Mouse (Mus musculus): ENCODE measurements at regions not wholly inside any gene's neighbourhood (a gene's known extent, or its start where the extent isn't known, plus 50 kb on each side); places are given as distances from the start of the nearest gene placed in this dataset.

DNA sequence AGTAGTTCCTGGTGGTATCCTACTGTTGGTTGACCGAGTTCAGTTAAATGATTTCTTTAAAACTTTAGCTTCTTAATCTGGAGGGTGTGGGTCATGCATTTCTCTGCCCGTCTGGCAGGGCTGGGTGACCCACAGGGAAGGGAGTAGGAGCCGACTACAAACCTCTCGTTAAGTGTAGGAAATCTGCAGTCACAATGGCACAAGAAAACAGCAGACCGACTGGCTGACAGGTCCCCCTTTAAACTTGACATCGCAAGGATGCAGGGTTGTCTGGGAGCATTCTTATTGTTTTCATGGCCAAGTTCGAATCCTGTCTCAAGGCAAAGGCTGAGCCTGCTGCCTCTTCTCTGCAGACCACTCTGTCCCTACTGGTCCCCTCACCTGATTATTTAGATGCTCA, 235.7 kb downstream of the Etnk1 start:
- TF ChIP-seq CTCF (conservative IDR thresholded peaks at IDR 0.05; ENCODE audit: low read length): no peak
- TF ChIP-seq POU5F1 (IDR thresholded peaks at IDR 0.05; ENCODE audit: borderline replicate concordance, low read length): no peak
